Mouse (Mus musculus): ENCODE results near the gene Ifnar1.

DNA sequence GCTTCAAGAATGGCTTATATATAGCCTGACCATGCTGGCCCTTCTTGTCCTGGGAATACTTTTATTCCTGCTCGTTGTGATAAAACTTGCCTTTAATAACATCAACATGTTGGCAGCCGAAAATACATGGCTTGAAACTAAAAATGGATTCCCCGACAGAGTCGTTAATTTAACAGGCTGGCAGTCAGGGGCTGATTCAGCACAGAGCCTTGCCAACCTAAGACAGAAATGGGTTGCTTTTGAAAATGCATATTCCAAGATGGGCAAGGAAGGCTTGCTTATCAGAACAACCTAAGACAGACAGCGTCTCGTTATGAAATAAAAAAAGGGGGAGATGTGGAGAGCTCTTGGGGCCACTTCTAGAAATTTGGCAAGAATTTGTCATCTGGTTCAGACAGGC is 46.8 kb downstream of the Ifnar1 start:
- TF ChIP-seq CTCF (IDR thresholded peaks at IDR 0.05; ENCODE audit: extremely low read depth, insufficient read length, insufficient replicate concordance, low read depth, low read length) (no peak), POLR2A (IDR thresholded peaks at IDR 0.05; ENCODE audit: low read depth, low read length) (no peak)
